Mouse (Mus musculus) hindbrain, embryonic 10.5 days (tissue): ENCODE results near the gene Snta1. TPM values are rescaled to one million over a fixed set of nuclear protein-coding genes. Genes with fewer than 3 reads are reported as not detected.

ENCODE experiments used
- DNase-seq: peaks from one replicate; pipeline ENCODE4 v3.0.0-alpha.2; 2017; ENCODE audit warnings: low spot score
- H3K27ac ChIP-seq: fragments of 300-500 bp; sonication (generic); 2 replicates; pipeline ENCODE4 v1.5.1; 2016; ENCODE audit warnings: mild to moderate bottlenecking, moderate library complexity
- H3K27me3 ChIP-seq: fragments of 300-500 bp; sonication (generic); 2 replicates; pipeline ENCODE4 v1.6.1; 2016; ENCODE audit warnings: mild to moderate bottlenecking; ENCODE audit not compliant: poor library complexity, insufficient read depth, severe bottlenecking
- H3K36me3 ChIP-seq: fragments of 300-500 bp; sonication (generic); 2 replicates; pipeline ENCODE4 v1.6.1; 2016; ENCODE audit warnings: mild to moderate bottlenecking, moderate library complexity
- H3K4me1 ChIP-seq: fragments of 300-500 bp; sonication (generic); replicated peaks from 2 replicates; pipeline ENCODE4 v1.6.1; 2016; ENCODE audit warnings: mild to moderate bottlenecking
- H3K4me3 ChIP-seq: fragments of 300-500 bp; sonication (generic); 2 replicates; pipeline ENCODE4 v1.5.1; 2016; ENCODE audit warnings: mild to moderate bottlenecking, moderate library complexity
- H3K9me3 ChIP-seq: fragments of 300-500 bp; sonication (generic); 2 replicates; pipeline ENCODE4 v1.6.1; 2016; ENCODE audit warnings: mild to moderate bottlenecking, moderate library complexity
- WGBS: fragments of 180-500 bp; shearing (Covaris S2); methylation state at CpG from one replicate; pipeline ENCODE4 v1.1.7; 2016; 5-methylcytosine and 5-hydroxymethylcytosine counted together
- polyA plus RNA-seq: library from polyadenylated mRNA; unstranded; fragments of >200 nt; fragmentation: Nextera tagmentation; extraction: Ambion mirVana; gene quantifications from 2 replicates; pipeline ENCODE4 v1.2.1, GENCODE M21; 2016

The Snta1 gene
- polyA plus RNA-seq = 5.3 and 7.9 TPM in 2 replicates

- peak within 1 kb of the TSS; percentile 86 for H3K27ac ChIP-seq
Observed at GRCm38 (mm10) chr2:154407643-154408445, at the start of gene Snta1. Gene Snta1 (minus strand): TSS chr2:154408099.

GRCm38 (mm10) chr2:154456621-154457020, 48.7 kb upstream of the Snta1 start:
- no peaks in the 10 kb centered on the region for H3K27me3 ChIP-seq

More at GRCm38 (mm10) chr2:154407643-154408445, at the start of gene Snta1:
- Histone ChIP-seq H3K9me3 (no peaks in the 10 kb centered on the region), H3K4me3 (peak within 1 kb of the TSS; percentile 81), H3K4me1 (peaks cover 20% of the 10 kb centered on the region), H3K36me3 (no peaks in the 10 kb centered on the region), H3K27me3 (peaks cover 46% of the 10 kb centered on the region)
- whole genome bisulfite sequencing = 2% methylated on average over 84 of the region's 84 CpGs
- peak; percentile 82 for DNase-seq

DNA sequence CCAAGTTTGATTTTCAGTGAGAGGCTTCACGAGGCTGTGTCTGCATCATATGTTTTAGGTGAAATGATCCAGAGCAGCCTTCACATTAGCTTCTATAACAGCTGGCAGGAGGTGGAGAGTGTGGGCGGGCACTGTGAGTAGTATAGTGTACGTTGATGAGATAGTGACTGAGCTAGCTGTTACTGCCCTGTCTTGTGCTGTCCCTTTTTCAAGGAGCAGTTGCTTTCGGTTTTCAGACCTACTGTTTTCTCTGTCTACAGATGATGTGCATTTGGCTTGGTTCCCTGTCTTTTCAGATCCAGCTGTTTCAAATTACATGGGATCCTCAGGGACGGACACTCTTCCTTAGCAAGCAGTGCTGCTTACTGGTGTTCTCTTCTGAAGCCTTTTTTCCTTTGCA, 47.9 kb upstream of the Snta1 start:
- Histone ChIP-seq H3K36me3 (peaks cover 31% of the 10 kb centered on the region), H3K27ac (0 out of 2 replicates have a peak overlapping the region, but pooled peaks have one; percentile 18), H3K4me3 (no peak overlapping the region), H3K9me3 (no peaks in the 10 kb centered on the region), H3K4me1 (peaks cover 23% of the 10 kb centered on the region), H3K27me3 (no peaks in the 10 kb centered on the region)
- DNase-seq = no peak
- WGBS = 64% methylated on average over 5 of the region's 5 CpGs

More at GRCm38 (mm10) chr2:154456621-154457020, 48.7 kb upstream of the Snta1 start:
- H3K4me1 ChIP-seq = peaks cover 23% of the 10 kb centered on the region
- DNase-seq = no peak
- H3K27ac ChIP-seq = no peak overlapping the region
- no peaks in the 10 kb centered on the region for H3K9me3 ChIP-seq
- H3K36me3 ChIP-seq = peaks cover 38% of the 10 kb centered on the region
- H3K4me3 ChIP-seq = no peak overlapping the region

GRCm38 (mm10) chr2:154454605-154455004, 46.7 kb upstream of the Snta1 start:
- Histone ChIP-seq H3K9me3 (no peaks in the 10 kb centered on the region), H3K36me3 (peaks cover 41% of the 10 kb centered on the region), H3K27me3 (no peaks in the 10 kb centered on the region), H3K4me1 (peaks cover 17% of the 10 kb centered on the region), H3K27ac (peak overlapping the region; percentile 29; the same call in 1 of the 2 replicates), H3K4me3 (no peak overlapping the region)
- DNase-seq = peak; percentile 26
- WGBS = 51% methylated on average over 3 of the region's 3 CpGs

- WGBS = 78% methylated on average over 1 of the region's 1 CpGs
- H3K36me3 ChIP-seq = peaks cover 46% of the 10 kb centered on the region
- no peak for DNase-seq
Observed at GRCm38 (mm10) chr2:154454099-154454498, 46.2 kb upstream of the Snta1 start.

GRCm38 (mm10) chr2:154452951-154453350, 45.1 kb upstream of the Snta1 start:
- peaks cover 52% of the 10 kb centered on the region for H3K36me3 ChIP-seq
- 96% methylated on average over 2 of the region's 2 CpGs for WGBS

More at GRCm38 (mm10) chr2:154454099-154454498, 46.2 kb upstream of the Snta1 start:
- Histone ChIP-seq H3K4me3 (no peak overlapping the region), H3K27ac (0 out of 2 replicates have a peak overlapping the region, but pooled peaks have one; percentile 12), H3K27me3 (no peaks in the 10 kb centered on the region), H3K4me1 (peaks cover 17% of the 10 kb centered on the region), H3K9me3 (no peaks in the 10 kb centered on the region)

DNA sequence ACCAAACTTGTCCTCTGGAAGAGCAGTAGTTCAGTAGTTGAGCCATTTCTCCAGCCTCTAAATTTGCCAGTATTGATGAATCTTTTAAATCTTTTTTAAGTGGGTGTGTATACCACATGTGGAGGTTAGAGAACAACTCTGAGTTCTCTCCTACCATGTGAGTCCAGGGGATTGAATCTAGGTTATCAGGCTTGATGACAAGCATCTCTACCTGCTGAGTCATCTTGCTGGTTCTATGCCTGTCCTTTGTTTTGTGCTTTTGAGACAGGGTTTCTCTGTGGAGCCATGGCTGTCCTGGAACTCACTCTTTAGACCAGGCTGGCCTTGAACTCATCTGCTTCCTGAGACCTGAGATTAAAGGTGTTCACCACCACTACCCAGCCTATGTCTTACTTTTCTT, 40.7 kb upstream of the Snta1 start:
- Histone ChIP-seq H3K9me3 (no peaks in the 10 kb centered on the region), H3K36me3 (peaks cover 73% of the 10 kb centered on the region), H3K27me3 (no peaks in the 10 kb centered on the region), H3K4me3 (no peak overlapping the region), H3K27ac (no peak overlapping the region), H3K4me1 (no peaks in the 10 kb centered on the region)
- DNase-seq = no peak

More at GRCm38 (mm10) chr2:154452951-154453350, 45.1 kb upstream of the Snta1 start:
- Histone ChIP-seq H3K27ac (no peak overlapping the region), H3K9me3 (no peaks in the 10 kb centered on the region), H3K4me1 (peaks cover 17% of the 10 kb centered on the region), H3K4me3 (no peak overlapping the region), H3K27me3 (no peaks in the 10 kb centered on the region)
- no peak for DNase-seq

DNA sequence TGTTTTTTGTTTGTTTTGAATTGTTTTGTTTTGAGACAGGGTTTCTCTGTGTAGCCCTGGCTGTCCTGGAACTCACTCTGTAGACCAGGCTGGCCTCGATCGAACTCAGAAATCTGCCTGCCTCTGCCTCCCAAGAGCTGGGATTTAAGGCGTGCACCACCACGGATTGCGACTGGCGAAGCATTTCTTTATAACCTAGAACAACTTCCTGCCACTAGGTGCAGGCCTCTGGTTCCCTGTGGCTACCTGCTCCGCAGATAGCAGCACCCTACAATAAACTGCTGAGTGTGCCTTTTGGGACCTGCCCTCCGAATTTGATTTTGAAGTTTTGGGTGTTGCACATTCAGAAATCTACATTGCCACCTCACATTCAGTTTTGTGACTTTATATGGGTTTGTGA, 39.9 kb upstream of the Snta1 start:
- 97% methylated on average over 8 of the region's 8 CpGs for WGBS
- DNase-seq = no peak
- no peaks in the 10 kb centered on the region for H3K27me3 ChIP-seq
- H3K27ac ChIP-seq = no peak overlapping the region
- peaks cover 2% of the 10 kb centered on the region; the same call in 1 of the 2 replicates for H3K9me3 ChIP-seq
- no peak overlapping the region for H3K4me3 ChIP-seq
- H3K4me1 ChIP-seq = no peaks in the 10 kb centered on the region
- H3K36me3 ChIP-seq = peaks cover 74% of the 10 kb centered on the region

GRCm38 (mm10) chr2:154440453-154440852, 32.6 kb upstream of the Snta1 start:
- Histone ChIP-seq H3K9me3 (peaks cover 2% of the 10 kb centered on the region; the same call in 1 of the 2 replicates), H3K4me3 (no peak overlapping the region), H3K36me3 (peaks cover 46% of the 10 kb centered on the region), H3K27ac (no peak overlapping the region), H3K27me3 (no peaks in the 10 kb centered on the region), H3K4me1 (peaks cover 30% of the 10 kb centered on the region)
- no peak for DNase-seq

GRCm38 (mm10) chr2:154437191-154437527, 29.3 kb upstream of the Snta1 start:
- WGBS = 20% methylated on average over 7 of the region's 7 CpGs
- no peak for DNase-seq
- H3K36me3 ChIP-seq = peaks cover 15% of the 10 kb centered on the region
- H3K9me3 ChIP-seq = no peaks in the 10 kb centered on the region
- peaks cover 44% of the 10 kb centered on the region for H3K4me1 ChIP-seq
- peak overlapping the region; percentile 98 for H3K4me3 ChIP-seq
- peak overlapping the region; percentile 98 for H3K27ac ChIP-seq
- H3K27me3 ChIP-seq = no peaks in the 10 kb centered on the region

DNA sequence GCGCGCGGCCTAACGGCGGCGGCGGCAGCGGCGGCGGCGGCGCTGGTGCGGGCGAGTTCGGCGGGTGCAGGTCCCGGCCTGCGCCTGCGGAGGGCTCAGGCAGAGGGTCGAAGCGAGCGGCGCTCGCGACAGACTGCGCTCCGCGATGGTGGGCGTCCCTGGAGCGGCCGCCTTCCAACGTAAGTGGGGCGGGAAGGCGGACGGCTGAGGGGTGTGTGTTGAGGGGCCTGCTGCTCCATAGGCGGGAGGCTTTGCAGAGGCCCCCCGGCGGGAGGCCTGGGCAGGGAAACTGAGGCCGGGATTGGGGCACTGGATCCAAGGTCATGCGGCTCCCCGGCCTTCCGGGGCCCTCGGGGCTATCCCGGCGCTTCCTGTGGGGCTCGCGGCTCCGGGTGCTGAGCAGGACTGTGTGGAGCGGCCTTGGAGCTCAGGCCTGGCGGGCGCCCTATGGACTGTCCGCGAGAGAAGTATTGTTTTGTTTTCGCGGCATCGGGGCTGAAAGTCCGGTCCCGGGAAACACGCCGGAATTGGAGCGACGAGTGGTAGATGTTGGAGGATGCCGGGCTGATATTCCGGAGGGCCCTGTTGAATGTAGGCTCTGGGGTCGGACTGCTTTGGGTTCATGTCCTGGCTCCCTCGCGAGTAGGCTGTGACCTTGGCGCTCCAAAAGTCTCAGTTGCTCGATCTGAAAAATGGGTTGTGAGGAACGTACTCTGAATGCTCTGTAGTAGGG, 28.7 kb upstream of the Snta1 start, which contains the start of gene Cbfa2t2:
Cbfa2t2 (plus strand) TSS at position 24 of the 733 bp plus-strand sequence.
- DNase-seq = peak; percentile 76
- Histone ChIP-seq H3K36me3 (peaks cover 11% of the 10 kb centered on the region; the same call in 1 of the 2 replicates), H3K9me3 (no peaks in the 10 kb centered on the region), H3K27me3 (no peaks in the 10 kb centered on the region), H3K4me1 (peaks cover 44% of the 10 kb centered on the region), H3K4me3 (peak within 1 kb of the TSS; percentile 98), H3K27ac (peak within 1 kb of the TSS; percentile 98)
- WGBS = under 1% methylated on average over 70 of the region's 70 CpGs

DNA sequence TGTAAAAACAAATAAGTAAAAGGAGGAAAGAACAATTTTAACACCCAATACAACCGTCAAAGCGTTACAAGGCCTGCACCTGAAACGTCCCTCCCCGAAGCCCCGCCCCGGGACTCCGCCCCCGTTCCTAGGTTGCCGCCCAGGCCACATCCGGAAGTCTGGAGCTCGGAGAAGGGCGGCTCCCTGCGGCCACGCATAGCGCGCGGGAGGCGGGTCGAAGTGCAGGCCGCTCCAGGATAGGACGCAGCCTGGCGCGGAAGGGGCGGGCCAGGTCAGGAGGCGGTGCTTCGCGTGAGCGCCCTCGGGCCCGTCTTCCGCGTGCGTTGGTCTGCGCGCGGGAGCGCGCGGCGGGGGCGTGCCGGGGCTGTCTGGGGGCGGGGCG, 28.2 kb upstream of the Snta1 start:
- Histone ChIP-seq H3K27ac (peak overlapping the region; percentile 98), H3K4me1 (peaks cover 44% of the 10 kb centered on the region), H3K4me3 (peak overlapping the region; percentile 98), H3K27me3 (no peaks in the 10 kb centered on the region), H3K9me3 (no peaks in the 10 kb centered on the region), H3K36me3 (peaks cover 6% of the 10 kb centered on the region; the same call in 1 of the 2 replicates)
- WGBS = under 1% methylated on average over 44 of the region's 44 CpGs
- peak; percentile 98 for DNase-seq

DNA sequence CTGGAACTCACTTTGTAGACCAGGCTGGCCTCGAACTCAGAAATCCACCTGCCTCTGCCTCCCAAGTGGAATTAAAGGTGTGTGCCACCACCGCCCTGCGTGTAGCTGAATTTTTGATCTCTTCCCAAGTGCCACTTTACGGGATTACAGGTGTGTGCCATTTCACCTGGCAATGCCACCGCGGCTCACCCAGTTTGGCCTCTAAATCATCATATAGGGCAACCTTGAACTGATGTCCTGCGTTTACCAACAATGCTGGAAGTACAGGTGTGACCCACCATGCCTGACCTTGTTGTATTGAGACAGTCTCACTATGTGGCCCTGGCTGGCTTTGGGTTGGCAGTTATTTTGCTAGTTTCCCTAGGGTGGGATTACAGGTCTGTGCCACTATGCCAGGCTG, 26.8 kb upstream of the Snta1 start:
- WGBS = 93% methylated on average over 7 of the region's 7 CpGs
- H3K4me1 ChIP-seq = peaks cover 44% of the 10 kb centered on the region
- H3K4me3 ChIP-seq = no peak overlapping the region
- H3K27ac ChIP-seq = 0 out of 2 replicates have a peak overlapping the region, but pooled peaks have one; percentile 98
- no peak for DNase-seq
- H3K36me3 ChIP-seq = no peaks in the 10 kb centered on the region
- no peaks in the 10 kb centered on the region for H3K9me3 ChIP-seq
- no peaks in the 10 kb centered on the region for H3K27me3 ChIP-seq
